Mouse (Mus musculus): ENCODE results near the gene E130114P18Rik. TPM values are rescaled to one million over a fixed set of nuclear protein-coding genes. Genes with fewer than 3 reads are reported as not detected.

E130114P18Rik gene
- polyA plus RNA-seq (2015; fragmentation: Nextera tagmentation; extraction: Ambion mirVana) = 0.25 and 0.30 TPM in 2 replicates

- H3K4me2 ChIP-seq = peak within 1 kb of the TSS; percentile 78
- ATAC-seq (replicated peaks; ENCODE audit: insufficient number of reproducible peaks, insufficient read depth, low FRiP score, low read depth) = peak; percentile 43
- peak within 1 kb of the TSS; percentile 94 for H3K27ac ChIP-seq
- no peaks in the 10 kb centered on the region for H3K27me3 ChIP-seq
- peak within 1 kb of the TSS; percentile 99 for H3K9ac ChIP-seq
- no peaks in the 10 kb centered on the region for H3K36me3 ChIP-seq
- no peaks in the 10 kb centered on the region for H3K9me3 ChIP-seq (replicated peaks)
- peaks cover 26% of the 10 kb centered on the region for H3K4me1 ChIP-seq (replicated peaks)
- under 1% methylated on average over 37 of the region's 37 CpGs for WGBS
- H3K4me3 ChIP-seq = peak within 1 kb of the TSS; percentile 95
These were observed at the start of gene E130114P18Rik for GRCm38 (mm10) chr4:97777706-97778176. E130114P18Rik (minus strand) TSS chr4:97778078.

- WGBS = 51% methylated on average over 6 of the region's 6 CpGs
- H3K4me3 ChIP-seq = no peak overlapping the region
- peak; percentile 84 for ATAC-seq (replicated peaks; ENCODE audit: insufficient number of reproducible peaks, insufficient read depth, low FRiP score, low read depth)
- H3K4me2 ChIP-seq = 0 out of 2 replicates have a peak overlapping the region, but pooled peaks have one; percentile 18
- H3K27me3 ChIP-seq = no peaks in the 10 kb centered on the region
- no peak overlapping the region for H3K9ac ChIP-seq
- H3K4me1 ChIP-seq (replicated peaks) = peaks cover 76% of the 10 kb centered on the region
- no peaks in the 10 kb centered on the region; the same call in 1 of the 2 replicates for H3K36me3 ChIP-seq
- peak overlapping the region; percentile 82 for H3K27ac ChIP-seq
- H3K9me3 ChIP-seq (replicated peaks) = no peaks in the 10 kb centered on the region
These were observed 49.2 kb upstream of the E130114P18Rik start for GRCm38 (mm10) chr4:97827115-97827514.

- Histone ChIP-seq H3K4me1 (replicated peaks) (peaks cover 69% of the 10 kb centered on the region), H3K36me3 (no peaks in the 10 kb centered on the region; the same call in 1 of the 2 replicates), H3K4me3 (no peak overlapping the region), H3K27me3 (no peaks in the 10 kb centered on the region), H3K4me2 (no peak overlapping the region), H3K9me3 (replicated peaks) (no peaks in the 10 kb centered on the region), H3K27ac (peak overlapping the region; percentile 82), H3K9ac (no peak overlapping the region)
- ATAC-seq (replicated peaks; ENCODE audit: insufficient number of reproducible peaks, insufficient read depth, low FRiP score, low read depth) = no peak
- 64% methylated on average over 4 of the region's 4 CpGs for WGBS
These were observed 48.0 kb upstream of the E130114P18Rik start for GRCm38 (mm10) chr4:97825841-97826240.

- H3K4me3 ChIP-seq = no peak overlapping the region
- no peak overlapping the region for H3K4me2 ChIP-seq
- peaks cover 69% of the 10 kb centered on the region for H3K4me1 ChIP-seq (replicated peaks)
- WGBS = 63% methylated on average over 4 of the region's 4 CpGs
- ATAC-seq (replicated peaks; ENCODE audit: insufficient number of reproducible peaks, insufficient read depth, low FRiP score, low read depth) = no peak
- no peaks in the 10 kb centered on the region; the same call in 1 of the 2 replicates for H3K36me3 ChIP-seq
- H3K9ac ChIP-seq = no peak overlapping the region
- H3K9me3 ChIP-seq (replicated peaks) = no peaks in the 10 kb centered on the region
- H3K27ac ChIP-seq = peak overlapping the region; percentile 82
- H3K27me3 ChIP-seq = no peaks in the 10 kb centered on the region
These were observed 47.6 kb upstream of the E130114P18Rik start for GRCm38 (mm10) chr4:97825432-97825831.

- Histone ChIP-seq H3K4me1 (replicated peaks) (peaks cover 65% of the 10 kb centered on the region), H3K4me2 (no peak overlapping the region), H3K27ac (peak overlapping the region; percentile 82), H3K27me3 (no peaks in the 10 kb centered on the region), H3K9ac (no peak overlapping the region), H3K9me3 (replicated peaks) (no peaks in the 10 kb centered on the region), H3K36me3 (no peaks in the 10 kb centered on the region), H3K4me3 (no peak overlapping the region)
- ATAC-seq (replicated peaks; ENCODE audit: insufficient number of reproducible peaks, insufficient read depth, low FRiP score, low read depth) = 0 out of 2 replicates have a peak, but pooled peaks have one; percentile 34
- WGBS = 47% methylated on average over 4 of the region's 4 CpGs
These were observed 46.6 kb upstream of the E130114P18Rik start for GRCm38 (mm10) chr4:97824451-97824850.

GRCm38 (mm10) chr4:97823512-97823911 is 45.6 kb upstream of the E130114P18Rik start:
- 72% methylated on average over 6 of the region's 6 CpGs for WGBS
- H3K4me1 ChIP-seq (replicated peaks) = peaks cover 70% of the 10 kb centered on the region
- ATAC-seq (replicated peaks; ENCODE audit: insufficient number of reproducible peaks, insufficient read depth, low FRiP score, low read depth) = no peak

GRCm38 (mm10) chr4:97821556-97822251 is 43.8 kb upstream of the E130114P18Rik start:
- 75% methylated on average over 4 of the region's 4 CpGs for WGBS

More at GRCm38 (mm10) chr4:97823512-97823911, 45.6 kb upstream of the E130114P18Rik start:
- H3K36me3 ChIP-seq = no peaks in the 10 kb centered on the region
- H3K27ac ChIP-seq = 0 out of 2 replicates have a peak overlapping the region, but pooled peaks have one; percentile 82
- H3K4me2 ChIP-seq = no peak overlapping the region
- H3K27me3 ChIP-seq = no peaks in the 10 kb centered on the region
- no peaks in the 10 kb centered on the region for H3K9me3 ChIP-seq (replicated peaks)
- H3K4me3 ChIP-seq = no peak overlapping the region
- H3K9ac ChIP-seq = no peak overlapping the region

GRCm38 (mm10) chr4:97820474-97821259 is 42.8 kb upstream of the E130114P18Rik start:
- no peak overlapping the region for H3K4me3 ChIP-seq
- H3K27me3 ChIP-seq = no peaks in the 10 kb centered on the region
- H3K27ac ChIP-seq = no peak overlapping the region
- no peak for ATAC-seq (replicated peaks; ENCODE audit: insufficient number of reproducible peaks, insufficient read depth, low FRiP score, low read depth)
- H3K9me3 ChIP-seq (replicated peaks) = no peaks in the 10 kb centered on the region
- H3K9ac ChIP-seq = no peak overlapping the region
- H3K4me1 ChIP-seq (replicated peaks) = peaks cover 58% of the 10 kb centered on the region
- H3K36me3 ChIP-seq = no peaks in the 10 kb centered on the region; the same call in 1 of the 2 replicates
- WGBS = 74% methylated on average over 4 of the region's 4 CpGs
- no peak overlapping the region for H3K4me2 ChIP-seq

More at GRCm38 (mm10) chr4:97821556-97822251, 43.8 kb upstream of the E130114P18Rik start:
- no peak for ATAC-seq (replicated peaks; ENCODE audit: insufficient number of reproducible peaks, insufficient read depth, low FRiP score, low read depth)
- no peaks in the 10 kb centered on the region; the same call in 1 of the 2 replicates for H3K36me3 ChIP-seq
- H3K27me3 ChIP-seq = no peaks in the 10 kb centered on the region
- no peak overlapping the region for H3K4me2 ChIP-seq
- no peak overlapping the region for H3K27ac ChIP-seq
- peaks cover 63% of the 10 kb centered on the region for H3K4me1 ChIP-seq (replicated peaks)
- no peak overlapping the region for H3K4me3 ChIP-seq
- H3K9me3 ChIP-seq (replicated peaks) = no peaks in the 10 kb centered on the region
- no peak overlapping the region for H3K9ac ChIP-seq

GRCm38 (mm10) chr4:97819101-97819500 is 41.2 kb upstream of the E130114P18Rik start:
- H3K4me1 ChIP-seq (replicated peaks) = peaks cover 56% of the 10 kb centered on the region
- no peak for ATAC-seq (replicated peaks; ENCODE audit: insufficient number of reproducible peaks, insufficient read depth, low FRiP score, low read depth)
- H3K9me3 ChIP-seq (replicated peaks) = no peaks in the 10 kb centered on the region
- H3K4me3 ChIP-seq = no peak overlapping the region
- no peak overlapping the region for H3K4me2 ChIP-seq
- H3K27me3 ChIP-seq = no peaks in the 10 kb centered on the region
- H3K36me3 ChIP-seq = no peaks in the 10 kb centered on the region; the same call in 1 of the 2 replicates
- 84% methylated on average over 8 of the region's 8 CpGs for WGBS
- no peak overlapping the region for H3K9ac ChIP-seq
- peak overlapping the region; percentile 60 for H3K27ac ChIP-seq

GRCm38 (mm10) chr4:97818498-97818897 is 40.6 kb upstream of the E130114P18Rik start:
- H3K27ac ChIP-seq = peak overlapping the region; percentile 60

GRCm38 (mm10) chr4:97817741-97818140 is 39.9 kb upstream of the E130114P18Rik start:
- Histone ChIP-seq H3K4me3 (no peak overlapping the region), H3K9me3 (replicated peaks) (no peaks in the 10 kb centered on the region), H3K36me3 (no peaks in the 10 kb centered on the region; the same call in 1 of the 2 replicates), H3K27me3 (no peaks in the 10 kb centered on the region), H3K9ac (no peak overlapping the region), H3K4me1 (replicated peaks) (peaks cover 58% of the 10 kb centered on the region), H3K4me2 (no peak overlapping the region), H3K27ac (peak overlapping the region; percentile 60)
- no peak for ATAC-seq (replicated peaks; ENCODE audit: insufficient number of reproducible peaks, insufficient read depth, low FRiP score, low read depth)
- WGBS = 50% methylated on average over 1 of the region's 1 CpGs

More at GRCm38 (mm10) chr4:97818498-97818897, 40.6 kb upstream of the E130114P18Rik start:
- Histone ChIP-seq H3K36me3 (no peaks in the 10 kb centered on the region; the same call in 1 of the 2 replicates), H3K4me3 (no peak overlapping the region), H3K27me3 (no peaks in the 10 kb centered on the region), H3K4me2 (no peak overlapping the region), H3K4me1 (replicated peaks) (peaks cover 56% of the 10 kb centered on the region), H3K9ac (no peak overlapping the region), H3K9me3 (replicated peaks) (no peaks in the 10 kb centered on the region)
- 52% methylated on average over 3 of the region's 3 CpGs for WGBS
- no peak for ATAC-seq (replicated peaks; ENCODE audit: insufficient number of reproducible peaks, insufficient read depth, low FRiP score, low read depth)

All from heart, embryonic 15.5 days (tissue).